In the genomic region with DNA sequence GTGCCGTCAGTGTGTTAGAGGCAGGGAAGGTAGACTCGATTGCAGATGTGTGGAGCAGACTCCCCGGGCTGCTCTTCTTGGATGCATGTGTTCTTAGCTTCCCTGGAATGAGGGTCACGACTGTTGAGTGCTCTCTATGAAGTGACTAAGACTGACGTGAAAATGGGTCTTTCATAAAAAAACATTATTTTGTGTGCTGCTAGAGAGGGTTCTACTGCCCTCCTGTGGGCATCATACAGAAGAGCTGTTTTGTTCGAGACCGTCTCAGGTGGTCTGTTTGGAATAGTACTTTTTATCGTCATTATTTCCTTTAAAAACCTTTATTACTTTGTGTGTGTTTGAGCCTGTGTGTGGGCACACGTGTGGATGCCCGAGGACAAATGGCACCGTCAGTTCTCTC, we compare ENCODE assay signal across 20 mouse cellular contexts. TPM values are rescaled to one million over a fixed set of nuclear protein-coding genes. Genes with fewer than 3 reads are reported as not detected.
DNase-seq lines count a peak whose midpoint lies in the region; ATAC-seq and TF ChIP-seq lines count a peak whose summit lies in the region.
"Had no signal": no experiment of that assay in that cellular context is flagged by ENCODE, and none has a peak within 500 bp of the region (broad histone marks: within the 10 kb centered on the region; RNA-seq: fewer than 3 reads in every experiment).

No protein-coding gene starts in this region.

- peak; percentile 34 for TF ChIP-seq CTCF in heart, adult 2 months (IDR thresholded peaks at IDR 0.05)
- peak; percentile 50 for TF ChIP-seq CTCF in lung, embryonic 14.5 days (IDR thresholded peaks at IDR 0.05; ENCODE audit: low read depth)
- TF ChIP-seq CTCF in E14TG2a.4 (conservative IDR thresholded peaks at IDR 0.05; ENCODE audit: low read length): peak; percentile 28
- peak; percentile 50; the same call in 1 of the 2 replicates for TF ChIP-seq CTCF in brain, embryonic 14.5 days (IDR thresholded peaks at IDR 0.05; ENCODE audit: borderline replicate concordance, extremely low read depth, insufficient read depth, insufficient read length)

- no peak overlapping the region for H3K9ac ChIP-seq in heart, adult 2 months (ENCODE audit: low read depth, low read length)
- H3K9ac ChIP-seq in lung, embryonic 14.5 days: no peak overlapping the region
- H3K9ac ChIP-seq: hindbrain, embryonic 12.5 days; limb, embryonic 13.5 days; neural tube, embryonic 15.5 days; stomach, embryonic 15.5 days had no signal

- no peak overlapping the region for H3K4me3 ChIP-seq in heart, adult 2 months
- no peak overlapping the region for H3K4me3 ChIP-seq in lung, embryonic 14.5 days (ENCODE audit: low read depth, low read length)
- H3K4me3 ChIP-seq in E14TG2a.4 (replicated peaks; ENCODE audit: low read length): no peak overlapping the region
- H3K4me3 ChIP-seq: hindbrain, embryonic 12.5 days; limb, embryonic 13.5 days; neural tube, embryonic 15.5 days; stomach, embryonic 15.5 days had no signal

- no peaks in the 10 kb centered on the region for H3K36me3 ChIP-seq in heart, adult 2 months (ENCODE audit: control insufficient read depth, insufficient read depth, low read length)
- H3K36me3 ChIP-seq in lung, embryonic 14.5 days (ENCODE audit: insufficient read depth): peaks cover 36% of the 10 kb centered on the region
- H3K36me3 ChIP-seq in E14TG2a.4 (ENCODE audit: insufficient read depth, low read length): peaks cover 94% of the 10 kb centered on the region

- no peak overlapping the region for H3K4me2 ChIP-seq in lung, embryonic 14.5 days
- H3K4me2 ChIP-seq: hindbrain, embryonic 12.5 days; limb, embryonic 13.5 days; neural tube, embryonic 15.5 days; stomach, embryonic 15.5 days had no signal

- DNase-seq in heart, adult 2 months: no peak
- DNase-seq in heart, adult 9 months (ENCODE audit: low spot score in 2 of 2): no peak
- DNase-seq in lung, embryonic 14.5 days: no peak
- DNase-seq in lung, postnatal 4 days: no peak
- peak; percentile 28 for DNase-seq in brain, embryonic 14.5 days (ENCODE audit: low read depth)
- DNase-seq in adrenal gland, adult 18-20 months (ENCODE audit: low spot score in 2 of 2): no peak
- no peak for DNase-seq in frontal cortex, postnatal 36 days (ENCODE audit: low spot score in 2 of 2)
- DNase-seq: adrenal gland, adult 8-10 months; cerebellum, adult 9-10 months; heart, adult 18-20 months; kidney, adult 18-20 months; lung, adult 2 months; right cerebral cortex, adult 18-20 months; thymus, postnatal 25 days had no signal

- TF ChIP-seq POLR2A in heart, adult 2 months (IDR thresholded peaks at IDR 0.05; ENCODE audit: insufficient read depth, low read depth, low read length): no peak
- no peak for TF ChIP-seq POLR2A in brain, embryonic 14.5 days (IDR thresholded peaks at IDR 0.05; ENCODE audit: borderline replicate concordance, extremely low read depth, insufficient read depth, insufficient read length, poor library complexity, severe bottlenecking)

- no peak for ATAC-seq in lung, embryonic 14.5 days (ENCODE audit: insufficient read depth)

- no peak for TF ChIP-seq EP300 in heart, adult 2 months (IDR thresholded peaks at IDR 0.05; ENCODE audit: insufficient read depth, low read depth, low read length)

- intact Hi-C loops in heart, adult 2 months (cut with DNase I): no loop called here

- WGBS in heart, adult 2 months: 79% methylated on average over 11 of the region's 11 CpGs
- WGBS in lung, embryonic 14.5 days: 70% methylated on average over 11 of the region's 11 CpGs

- no peaks in the 10 kb centered on the region for H3K9me3 ChIP-seq in lung, embryonic 14.5 days (ENCODE audit: low read depth, low read length)
- H3K9me3 ChIP-seq in E14TG2a.4 (ENCODE audit: low read length): no peaks in the 10 kb centered on the region
- H3K9me3 ChIP-seq: hindbrain, embryonic 12.5 days; limb, embryonic 13.5 days; megakaryocyte, embryonic 14.5 days; neural tube, embryonic 15.5 days; stomach, embryonic 15.5 days had no signal

- no peaks in the 10 kb centered on the region for H3K27me3 ChIP-seq in heart, adult 2 months (ENCODE audit: control insufficient read depth, insufficient read depth, low read length)
- H3K27me3 ChIP-seq in lung, embryonic 14.5 days (ENCODE audit: insufficient read depth, low read length): no peaks in the 10 kb centered on the region
- H3K27me3 ChIP-seq in E14TG2a.4 (ENCODE audit: insufficient read depth, low read length): no peaks in the 10 kb centered on the region
- H3K27me3 ChIP-seq: hindbrain, embryonic 12.5 days; limb, embryonic 13.5 days; megakaryocyte, embryonic 14.5 days; neural tube, embryonic 15.5 days; stomach, embryonic 15.5 days had no signal

- H3K27ac ChIP-seq in heart, adult 2 months: no peak overlapping the region
- H3K27ac ChIP-seq in lung, embryonic 14.5 days (ENCODE audit: low read depth): no peak overlapping the region
- H3K27ac ChIP-seq: hindbrain, embryonic 12.5 days; limb, embryonic 13.5 days; neural tube, embryonic 15.5 days; stomach, embryonic 15.5 days had no signal

- no peaks in the 10 kb centered on the region for H3K4me1 ChIP-seq in heart, adult 2 months (ENCODE audit: control insufficient read depth, insufficient read depth, low read length)
- H3K4me1 ChIP-seq in lung, embryonic 14.5 days (ENCODE audit: insufficient read depth): no peaks in the 10 kb centered on the region
- H3K4me1 ChIP-seq in E14TG2a.4 (replicated peaks; ENCODE audit: low read depth, low read length): peaks cover 38% of the 10 kb centered on the region
- H3K4me1 ChIP-seq: hindbrain, embryonic 12.5 days; limb, embryonic 13.5 days; neural tube, embryonic 15.5 days; stomach, embryonic 15.5 days had no signal

- H3K79me2 ChIP-seq in heart, adult 2 months (replicated peaks; ENCODE audit: control insufficient read depth, insufficient read depth, low read length): no peaks in the 10 kb centered on the region

RNA-seq across cellular contexts. Expression of a gene that starts 8.0 kb away (rescaled TPM):
- total RNA-seq in heart, adult 2 months (2021): 1 to 10 TPM; 7.0 to 9.8 TPM
- polyA plus RNA-seq in heart, adult 2 months (2012; rRNA removed): 5.1 and 5.7 TPM in 2 replicates
- 25.2 and 27.5 TPM in 2 replicates for polyA plus RNA-seq in lung, embryonic 14.5 days (2014; fragmentation: Nextera tagmentation; extraction: Ambion mirVana)
- polyA plus RNA-seq in brain, embryonic 14.5 days (2012; rRNA removed): 15.8 and 18.8 TPM in 2 replicates
- 10 to 100 TPM; 21.1 to 27.8 TPM for total RNA-seq in adrenal gland, adult 18-20 months (2021)

RNA-seq across cellular contexts. Expression of a gene that starts 8.1 kb away (rescaled TPM):
- 10 to 100 TPM; 45.8 to 48.7 TPM for total RNA-seq in heart, adult 2 months (2021)
- polyA plus RNA-seq in heart, adult 2 months (2012; rRNA removed): 22.0 and 25.4 TPM in 2 replicates
- polyA plus RNA-seq in lung, embryonic 14.5 days (2014; fragmentation: Nextera tagmentation; extraction: Ambion mirVana): 50.7 and 51.4 TPM in 2 replicates
- 37.9 and 41.3 TPM in 2 replicates for polyA plus RNA-seq in brain, embryonic 14.5 days (2012; rRNA removed)
- 100 to 1,000 TPM; 119 to 126 TPM for total RNA-seq in adrenal gland, adult 18-20 months (2021)

RNA-seq across cellular contexts. Expression of a gene that starts 46.6 kb away (rescaled TPM):
- 10 to 100 TPM; 35.7 to 46.1 TPM for total RNA-seq in heart, adult 2 months (2021)
- 20.8 and 26.1 TPM in 2 replicates for polyA plus RNA-seq in heart, adult 2 months (2012; rRNA removed)
- polyA plus RNA-seq in lung, embryonic 14.5 days (2014; fragmentation: Nextera tagmentation; extraction: Ambion mirVana): 42.4 and 46.6 TPM in 2 replicates
- polyA plus RNA-seq in brain, embryonic 14.5 days (2012; rRNA removed): 24.6 and 30.4 TPM in 2 replicates
- total RNA-seq in adrenal gland, adult 18-20 months (2021): 10 to 100 TPM; 57.9 to 75.8 TPM
